Mouse (Mus musculus) stomach, embryonic 14.5 days (tissue): Measurements from ENCODE around the gene Urah. TPM values are rescaled to one million over a fixed set of nuclear protein-coding genes. Genes with fewer than 3 reads are reported as not detected.

Experiments used
- ATAC-seq: fragments of 200-750 bp; cut with Nextera tagmentation; 2 replicates; pipeline ENCODE4 v1.8.0; 2017; ENCODE audit warnings: low read depth, moderate TSS enrichment; ENCODE audit not compliant: insufficient number of reproducible peaks, insufficient read depth, low FRiP score
- H3K27ac ChIP-seq: fragments of 300-500 bp; sonication (generic); 2 replicates; pipeline ENCODE4 v1.5.1; 2014; ENCODE audit warnings: mild to moderate bottlenecking, low read length, moderate library complexity, mixed read lengths
- H3K27me3 ChIP-seq: fragments of 300-500 bp; sonication (generic); 2 replicates; pipeline ENCODE4 v1.6.1; 2014; ENCODE audit warnings: low read length, control low read depth, mixed read lengths; ENCODE audit not compliant: control insufficient read depth, insufficient read depth
- H3K36me3 ChIP-seq: fragments of 300-500 bp; sonication (generic); 2 replicates; pipeline ENCODE4 v1.6.1; 2014; ENCODE audit warnings: mild to moderate bottlenecking, control low read depth, low read length, moderate library complexity, mixed read lengths; ENCODE audit not compliant: control insufficient read depth, insufficient read depth
- H3K4me1 ChIP-seq: fragments of 300-500 bp; sonication (generic); 2 replicates; pipeline ENCODE4 v1.6.1; 2014; ENCODE audit warnings: low read length, control low read depth, mixed read lengths; ENCODE audit not compliant: control insufficient read depth, insufficient read depth
- H3K4me2 ChIP-seq: fragments of 300-500 bp; sonication (generic); replicated peaks from 2 replicates; pipeline ENCODE4 v1.6.1; 2014; ENCODE audit warnings: low read depth, low read length, control low read depth
- H3K4me3 ChIP-seq: fragments of 300-500 bp; sonication (generic); 2 replicates; pipeline ENCODE4 v1.5.1; 2014; ENCODE audit warnings: low read depth, low read length, control low read depth
- H3K9ac ChIP-seq: fragments of 300-500 bp; sonication (generic); replicated peaks from 2 replicates; pipeline ENCODE4 v1.6.1; 2014; ENCODE audit warnings: low read depth, mild to moderate bottlenecking, control low read depth, low read length, moderate library complexity, mixed read lengths
- H3K9me3 ChIP-seq: fragments of 300-500 bp; sonication (generic); 2 replicates; pipeline ENCODE4 v1.6.1; 2016; ENCODE audit warnings: low read depth, low read length, control low read depth; ENCODE audit not compliant: control insufficient read depth
- WGBS: fragments of 180-500 bp; shearing (Covaris S2); extraction: QIAGEN DNeasy Blood & Tissue Kit; methylation state at CpG from one replicate; pipeline ENCODE4 v1.1.7; 2014; 5-methylcytosine and 5-hydroxymethylcytosine counted together
- polyA plus RNA-seq: library from polyadenylated mRNA; unstranded; fragments of >200 nt; fragmentation: Nextera tagmentation; extraction: Ambion mirVana; gene quantifications from 2 replicates; pipeline ENCODE4 v1.2.1, GENCODE M21; 2014

Urah gene
- polyA plus RNA-seq, 1 experiment from 2014 or later: 14.2 TPM

DNA sequence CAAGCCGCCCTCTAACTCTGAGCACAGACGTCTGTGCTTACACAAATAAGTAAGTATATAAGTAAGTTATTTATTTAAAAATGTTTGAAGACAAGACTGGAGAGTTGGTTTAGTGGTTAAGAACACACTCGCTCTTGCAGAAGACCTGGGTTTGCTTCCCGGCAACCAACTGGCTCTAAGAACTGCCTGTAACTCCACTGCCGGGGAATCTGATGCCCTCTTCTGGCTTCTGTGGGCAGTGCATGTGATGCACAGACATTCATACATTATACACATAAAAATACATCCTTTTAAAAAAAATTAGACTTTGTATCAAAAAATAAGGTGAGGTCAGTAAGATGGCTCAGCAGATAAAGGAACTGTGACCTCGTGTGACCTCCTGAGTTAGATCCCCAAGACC is 24.3 kb upstream of the Urah start:
- no peak overlapping the region for H3K27ac ChIP-seq
- H3K27me3 ChIP-seq: no peaks in the 10 kb centered on the region
- WGBS: 88% methylated on average over 6 of the region's 6 CpGs
- H3K9me3 ChIP-seq: no peaks in the 10 kb centered on the region
- no peak for ATAC-seq
- no peak overlapping the region for H3K4me2 ChIP-seq
- no peak overlapping the region for H3K4me3 ChIP-seq
- no peak overlapping the region for H3K9ac ChIP-seq
- H3K4me1 ChIP-seq: no peaks in the 10 kb centered on the region
- no peaks in the 10 kb centered on the region; the same call in 1 of the 2 replicates for H3K36me3 ChIP-seq

DNA sequence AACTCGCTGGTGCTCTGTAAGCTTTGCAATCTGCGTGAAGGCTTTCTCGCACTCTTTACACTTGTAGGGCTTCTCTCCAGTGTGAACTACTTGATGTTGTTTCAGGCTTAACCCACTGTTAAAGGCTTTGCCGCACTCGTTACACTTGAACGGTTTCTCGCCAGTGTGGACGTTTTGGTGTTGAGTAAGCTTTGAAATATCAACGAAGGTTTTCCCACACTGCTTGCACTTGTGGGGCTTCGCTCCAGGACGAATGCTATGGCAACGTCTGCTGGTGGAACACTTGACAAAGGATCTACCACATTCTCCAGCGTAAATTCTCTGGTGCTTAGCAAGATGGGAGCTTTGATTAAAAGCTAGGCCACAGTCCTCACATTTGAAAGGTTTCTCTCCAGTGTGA is 23.1 kb upstream of the Urah start:
- no peaks in the 10 kb centered on the region; the same call in 1 of the 2 replicates for H3K36me3 ChIP-seq
- ATAC-seq: no peak
- H3K4me1 ChIP-seq: no peaks in the 10 kb centered on the region
- no peaks in the 10 kb centered on the region for H3K27me3 ChIP-seq
- H3K4me3 ChIP-seq: no peak overlapping the region
- H3K4me2 ChIP-seq: no peak overlapping the region
- WGBS: 89% methylated on average over 13 of the region's 13 CpGs
- no peak overlapping the region for H3K27ac ChIP-seq
- H3K9me3 ChIP-seq: no peaks in the 10 kb centered on the region
- H3K9ac ChIP-seq: no peak overlapping the region

DNA sequence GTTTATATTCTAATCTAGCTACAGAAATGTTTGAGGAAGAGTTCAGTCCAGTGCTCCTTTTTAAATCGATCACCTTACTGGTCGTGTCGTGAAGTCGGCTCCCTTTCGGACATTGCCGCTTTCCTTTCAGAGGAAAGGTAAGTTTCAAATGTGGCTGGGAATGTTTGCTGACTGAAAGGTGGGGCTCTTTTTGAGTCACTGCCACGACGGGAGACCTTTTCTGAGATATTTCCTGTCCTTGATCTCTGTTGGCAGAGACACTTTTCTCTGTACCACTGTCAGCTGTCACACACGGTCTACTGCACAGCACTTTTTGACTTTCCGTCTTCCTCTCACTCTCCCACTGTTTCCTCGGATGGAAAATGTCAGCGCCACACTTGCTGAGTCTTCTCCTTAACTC is 22.0 kb upstream of the Urah start:
- ATAC-seq: no peak
- H3K9ac ChIP-seq: no peak overlapping the region
- H3K4me3 ChIP-seq: no peak overlapping the region
- no peaks in the 10 kb centered on the region for H3K9me3 ChIP-seq
- H3K27ac ChIP-seq: no peak overlapping the region
- no peaks in the 10 kb centered on the region; the same call in 1 of the 2 replicates for H3K36me3 ChIP-seq
- WGBS: 91% methylated on average over 12 of the region's 12 CpGs
- no peak overlapping the region for H3K4me2 ChIP-seq
- no peaks in the 10 kb centered on the region for H3K4me1 ChIP-seq
- no peaks in the 10 kb centered on the region for H3K27me3 ChIP-seq

DNA sequence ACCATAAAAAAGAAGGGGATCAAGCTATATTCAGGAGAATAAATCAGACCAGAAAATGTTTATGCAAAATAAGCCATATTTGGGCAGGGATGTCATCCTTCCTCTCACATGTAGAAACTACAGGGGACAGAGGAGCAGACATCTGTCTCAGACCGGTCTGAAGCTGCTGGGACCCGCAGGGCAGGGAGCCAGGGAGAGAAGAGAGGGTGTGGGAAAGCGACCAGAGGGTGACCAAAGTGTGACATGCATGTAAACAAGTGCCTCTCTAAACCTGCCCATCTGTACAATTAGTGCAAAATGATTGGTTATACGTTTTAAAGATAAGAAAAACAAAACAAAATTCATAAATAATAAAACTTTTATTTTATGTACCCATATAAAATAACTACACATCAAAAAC is 14.6 kb upstream of the Urah start:
- no peaks in the 10 kb centered on the region for H3K27me3 ChIP-seq
- no peaks in the 10 kb centered on the region for H3K9me3 ChIP-seq
- WGBS: 66% methylated on average over 4 of the region's 4 CpGs
- no peak for ATAC-seq
- H3K9ac ChIP-seq: no peak overlapping the region
- H3K27ac ChIP-seq: no peak overlapping the region
- no peak overlapping the region for H3K4me2 ChIP-seq
- H3K4me1 ChIP-seq: no peaks in the 10 kb centered on the region
- H3K4me3 ChIP-seq: no peak overlapping the region
- H3K36me3 ChIP-seq: no peaks in the 10 kb centered on the region

DNA sequence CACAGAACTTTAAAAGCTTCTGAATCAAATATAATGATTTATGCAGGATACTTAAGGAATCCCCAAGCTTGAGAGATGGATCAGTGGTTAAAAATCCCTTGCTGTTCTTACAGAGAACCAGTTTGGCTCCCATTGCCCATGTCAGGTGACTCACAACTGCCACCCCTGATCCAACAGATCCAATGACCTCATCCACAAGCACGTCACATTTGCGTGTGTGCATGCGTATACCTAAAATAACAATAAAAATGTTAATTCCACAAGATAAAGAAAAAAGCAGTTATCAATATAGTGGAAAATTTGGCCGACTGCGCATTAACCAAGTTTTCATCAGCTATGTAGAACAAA is 13.5 kb upstream of the Urah start:
- Histone ChIP-seq H3K4me1 (no peaks in the 10 kb centered on the region), H3K27ac (no peak overlapping the region), H3K36me3 (no peaks in the 10 kb centered on the region), H3K4me3 (peak overlapping the region; percentile 37), H3K27me3 (no peaks in the 10 kb centered on the region), H3K9ac (peak overlapping the region; percentile 30; the same call in 1 of the 2 replicates), H3K4me2 (peak overlapping the region; percentile 74), H3K9me3 (no peaks in the 10 kb centered on the region)
- 45% methylated on average over 5 of the region's 5 CpGs for WGBS
- ATAC-seq: no peak

DNA sequence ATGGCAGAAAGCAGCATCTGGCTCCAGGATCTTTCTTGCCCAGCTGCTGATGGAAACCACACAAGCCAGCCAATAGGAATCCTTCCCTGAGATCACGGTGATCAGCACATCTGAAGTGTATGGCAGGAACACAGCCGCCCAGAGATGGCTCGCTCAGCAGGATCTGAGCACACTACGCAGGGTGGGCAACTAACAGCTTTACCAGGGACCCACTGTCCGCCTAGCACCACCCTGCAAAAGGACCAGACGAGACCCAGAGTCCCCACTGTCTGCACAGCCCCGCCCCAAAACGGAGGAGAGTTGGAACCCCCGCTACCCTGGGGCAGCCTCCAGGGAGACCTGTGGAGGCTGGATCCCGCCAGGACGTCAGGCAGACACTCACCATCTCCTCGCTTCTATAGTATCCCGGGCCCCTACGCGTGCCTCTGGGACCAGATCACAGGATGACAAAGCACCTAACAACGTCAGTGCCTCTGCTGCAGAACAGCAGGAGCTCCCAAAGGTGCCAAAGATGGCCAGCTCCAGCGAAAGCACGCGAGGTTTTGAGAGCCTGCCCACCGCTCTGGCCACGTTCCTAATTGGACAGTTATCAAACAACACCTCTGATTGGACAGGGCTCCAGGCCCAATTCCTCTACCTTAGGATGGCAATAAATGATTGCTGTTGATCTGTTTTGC is 13.0 kb upstream of the Urah start, which contains the start of gene Zfp941:
Gene Zfp941 (minus strand): TSS at position 526 of the 677 bp plus-strand sequence.
- H3K27ac ChIP-seq: 0 out of 2 replicates have a peak within 1 kb of the TSS, but pooled peaks have one; percentile 4
- peak within 1 kb of the TSS; percentile 74 for H3K4me2 ChIP-seq
- peak within 1 kb of the TSS; percentile 37 for H3K4me3 ChIP-seq
- H3K36me3 ChIP-seq: no peaks in the 10 kb centered on the region
- H3K27me3 ChIP-seq: no peaks in the 10 kb centered on the region
- peak within 1 kb of the TSS; percentile 30; the same call in 1 of the 2 replicates for H3K9ac ChIP-seq
- no peaks in the 10 kb centered on the region for H3K4me1 ChIP-seq
- WGBS: 1% methylated on average over 21 of the region's 21 CpGs
- ATAC-seq: peak; percentile 63; the same call in 1 of the 2 replicates
- H3K9me3 ChIP-seq: no peaks in the 10 kb centered on the region

DNA sequence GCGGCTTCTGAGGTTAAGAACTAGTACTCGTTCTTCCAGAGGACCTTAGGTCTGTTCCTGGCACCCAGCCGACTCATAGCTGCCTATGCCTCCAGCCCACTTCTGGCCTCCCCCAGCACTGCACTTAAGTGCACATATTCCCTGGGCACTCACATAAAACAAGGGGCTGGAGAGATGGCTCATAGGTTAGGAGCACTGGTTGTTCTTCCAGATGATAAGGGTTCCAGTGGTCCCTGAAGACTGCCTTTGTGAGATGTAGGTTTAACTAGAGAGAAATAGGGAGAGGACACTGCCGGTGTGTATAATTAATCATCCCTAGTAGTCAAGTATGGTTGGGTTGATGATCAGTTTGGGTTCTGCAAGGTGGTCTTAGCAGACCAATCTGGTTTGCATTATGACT is 12.1 kb upstream of the Urah start:
- no peaks in the 10 kb centered on the region for H3K27me3 ChIP-seq
- no peak overlapping the region for H3K4me3 ChIP-seq
- no peak overlapping the region for H3K27ac ChIP-seq
- H3K9ac ChIP-seq: no peak overlapping the region
- H3K4me1 ChIP-seq: no peaks in the 10 kb centered on the region
- H3K4me2 ChIP-seq: no peak overlapping the region
- no peaks in the 10 kb centered on the region for H3K36me3 ChIP-seq
- 90% methylated on average over 4 of the region's 4 CpGs for WGBS
- ATAC-seq: no peak
- no peaks in the 10 kb centered on the region for H3K9me3 ChIP-seq

DNA sequence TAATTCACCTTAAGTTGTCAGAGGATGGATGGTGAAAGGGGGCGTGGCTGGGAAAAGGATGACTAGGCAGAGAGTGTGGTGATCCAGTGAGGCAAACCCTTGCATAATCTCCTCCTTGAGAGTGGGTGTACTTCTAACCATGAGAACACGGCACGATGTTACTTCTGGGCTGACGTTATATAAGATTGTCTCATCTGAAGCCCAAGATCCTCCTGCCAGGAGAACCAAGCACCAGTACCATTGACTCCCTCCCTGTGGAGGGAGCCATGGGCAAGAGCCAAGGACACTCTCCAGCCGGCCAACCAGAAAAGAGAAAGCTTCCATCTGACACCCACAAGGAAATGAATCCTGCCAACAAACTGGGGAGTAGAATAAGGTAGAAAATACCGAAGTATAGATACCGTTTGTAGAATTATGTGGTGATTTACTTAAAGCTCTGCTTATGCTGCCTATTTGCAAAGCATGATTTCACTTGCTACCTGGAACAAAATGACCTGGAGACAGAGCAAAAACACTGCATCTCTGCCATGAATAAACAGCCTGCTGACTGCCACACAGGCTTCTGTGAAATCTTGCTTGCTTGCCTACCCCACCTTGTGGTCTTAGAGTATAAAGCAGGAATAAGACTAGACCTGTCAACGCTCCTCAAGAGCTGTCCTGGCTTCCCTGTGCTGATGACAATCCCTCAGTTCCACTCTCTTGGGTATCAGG is 6.5 kb upstream of the Urah start:
- Histone ChIP-seq H3K27ac (no peak overlapping the region), H3K9me3 (no peaks in the 10 kb centered on the region), H3K36me3 (no peaks in the 10 kb centered on the region), H3K4me2 (no peak overlapping the region), H3K4me3 (no peak overlapping the region), H3K27me3 (no peaks in the 10 kb centered on the region), H3K4me1 (no peaks in the 10 kb centered on the region), H3K9ac (no peak overlapping the region)
- no peak for ATAC-seq
- 30% methylated on average over 8 of the region's 8 CpGs for WGBS
